Mouse (Mus musculus) C2C12 (cell line): Measurements from ENCODE around the gene Ttyh1. TPM values are rescaled to one million over a fixed set of nuclear protein-coding genes. Genes with fewer than 3 reads are reported as not detected.

Source experiments
- H3K27me3 ChIP-seq: one replicate; pipeline ENCODE4 v1.6.1; 2011; ENCODE audit not compliant: control insufficient read depth, insufficient read depth, insufficient read length
- H3K36me3 ChIP-seq: one replicate; pipeline ENCODE4 v1.6.1; 2011; ENCODE audit not compliant: control insufficient read depth, insufficient read depth
- H3K4me3 ChIP-seq: one replicate; pipeline ENCODE4 v1.5.1; 2011; ENCODE audit warnings: mild to moderate bottlenecking, control low read depth; ENCODE audit not compliant: poor library complexity, insufficient read depth, severe bottlenecking
- H3K79me2 ChIP-seq: one replicate; pipeline ENCODE4 v1.6.1; 2011; ENCODE audit not compliant: control insufficient read depth, insufficient read depth
- H3K79me3 ChIP-seq: one replicate; pipeline ENCODE4 v1.6.1; 2011; ENCODE audit warnings: low read depth, control low read depth
- H3ac ChIP-seq: one replicate; pipeline ENCODE3; 2011; ENCODE audit warnings: low read depth; ENCODE audit not compliant: control insufficient read depth, insufficient read length
- CEBPB ChIP-seq: IDR thresholded peaks from one replicate; pipeline ENCODE4 v1.6.1; 2011; ENCODE audit warnings: low read depth, mild to moderate bottlenecking, control low read depth, moderate library complexity
- CTCF ChIP-seq: IDR thresholded peaks from one replicate; pipeline ENCODE4 v1.5.1; 2011; ENCODE audit not compliant: control insufficient read depth, insufficient read depth, insufficient read length
- FOSL1 ChIP-seq: IDR thresholded peaks from one replicate; pipeline ENCODE4 v1.8.0; 2011; ENCODE audit warnings: mild to moderate bottlenecking, low read length; ENCODE audit not compliant: poor library complexity, insufficient read depth, severe bottlenecking
- MAX ChIP-seq: IDR thresholded peaks from one replicate; pipeline ENCODE4 v1.6.1; 2011; ENCODE audit warnings: mild to moderate bottlenecking, control low read depth
- MYOD1 ChIP-seq: IDR thresholded peaks from one replicate; pipeline ENCODE4 v1.6.1; 2011; ENCODE audit warnings: low read depth; ENCODE audit not compliant: control insufficient read depth, insufficient read length
- MYOG ChIP-seq: IDR thresholded peaks from one replicate; pipeline ENCODE4 v1.6.1; 2011; ENCODE audit not compliant: control insufficient read depth, insufficient read length; ENCODE audit errors: extremely low read depth
- USF1 ChIP-seq: IDR thresholded peaks from one replicate; pipeline ENCODE4 v1.6.1; 2011; ENCODE audit warnings: low read depth, mild to moderate bottlenecking, control low read depth, moderate library complexity
- polyA plus RNA-seq: library from polyadenylated mRNA; unstranded; fragments of >200 nt; fragmentation: generic; extraction: Trizol; gene quantifications from one replicate; pipeline ENCODE4 v1.2.1, GENCODE M21; 2012; ENCODE audit warnings: missing spikeins

Ttyh1 gene
- polyA plus RNA-seq, 1 experiment: 0.05 TPM

GRCm38 (mm10) chr7:4148341-4149208, 29.4 kb downstream of the Ttyh1 start:
- Histone ChIP-seq H3K79me2 (no peaks in the 10 kb centered on the region), H3ac (peak overlapping the region; percentile 70), H3K79me3 (no peaks in the 10 kb centered on the region), H3K36me3 (peaks cover 38% of the 10 kb centered on the region), H3K27me3 (no peaks in the 10 kb centered on the region), H3K4me3 (peak overlapping the region; percentile 40)
- TF ChIP-seq FOSL1 (no peak), USF1 (no peak), MYOG (no peak), MYOD1 (no peak), CEBPB (no peak), MAX (no peak), CTCF (no peak)

DNA sequence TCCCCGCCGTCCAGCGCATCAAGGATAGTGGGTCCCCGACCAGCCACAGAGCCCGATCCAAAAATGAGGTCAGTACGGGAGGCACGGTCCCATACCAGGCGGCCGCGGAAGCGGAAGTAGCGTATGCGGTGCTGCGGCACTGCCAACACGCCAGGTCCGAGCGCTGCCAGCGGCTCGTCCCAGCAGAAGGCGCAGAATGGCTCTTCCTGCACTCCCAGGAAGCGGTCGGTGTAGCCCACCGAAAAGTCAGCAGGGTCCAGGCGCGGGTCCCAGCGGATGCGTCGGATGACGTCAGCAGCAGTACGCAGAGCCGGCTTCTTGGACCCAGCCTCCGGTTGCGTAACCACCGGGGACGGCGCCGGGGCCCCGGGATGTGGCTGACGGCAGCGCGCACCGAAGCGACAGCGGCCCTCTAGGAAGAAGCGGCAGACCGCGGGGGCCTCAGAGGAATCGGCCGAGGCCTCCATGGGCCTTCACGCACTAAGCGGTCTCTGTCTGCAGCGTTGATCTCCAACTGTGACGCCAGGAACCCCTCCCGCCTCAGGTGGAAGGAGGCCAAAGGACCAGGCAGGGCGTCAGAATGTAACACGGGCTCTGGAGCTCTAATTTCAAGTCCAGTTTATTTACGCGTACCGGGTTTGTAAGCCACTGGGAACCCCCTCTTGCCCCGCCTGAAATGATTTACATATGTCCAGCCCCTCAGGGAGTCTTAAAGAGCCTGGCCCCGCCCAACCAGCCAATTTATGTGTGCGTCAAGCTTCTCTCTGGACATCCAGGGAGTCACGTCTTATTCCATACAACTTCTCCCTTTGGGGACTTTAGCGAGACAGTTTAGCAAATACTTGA, 30.2 kb downstream of the Ttyh1 start:
- H3K36me3 ChIP-seq: peaks cover 30% of the 10 kb centered on the region
- TF ChIP-seq MYOG (no peak), CEBPB (peak; percentile 86)

GRCm38 (mm10) chr7:4150059-4150541, 30.9 kb downstream of the Ttyh1 start, which contains the start of gene Leng9:
Gene Leng9, minus strand, starts transcription at chr7:4150374.
- peak within 1 kb of the TSS; percentile 70 for H3ac ChIP-seq
- no peaks in the 10 kb centered on the region for H3K79me3 ChIP-seq
- peaks cover 24% of the 10 kb centered on the region for H3K36me3 ChIP-seq
- H3K79me2 ChIP-seq: no peaks in the 10 kb centered on the region
- TF ChIP-seq FOSL1: no peak
- no peak for TF ChIP-seq USF1
- no peak for TF ChIP-seq MAX
- TF ChIP-seq MYOG: no peak
- TF ChIP-seq CEBPB: no peak
- TF ChIP-seq MYOD1: no peak
- H3K27me3 ChIP-seq: no peaks in the 10 kb centered on the region
- H3K4me3 ChIP-seq: peak within 1 kb of the TSS; percentile 40

More for the DNA sequence above, 30.2 kb downstream of the Ttyh1 start:
- peak overlapping the region; percentile 70 for H3ac ChIP-seq
- H3K79me3 ChIP-seq: no peaks in the 10 kb centered on the region
- H3K4me3 ChIP-seq: peak overlapping the region; percentile 40
- no peaks in the 10 kb centered on the region for H3K27me3 ChIP-seq
- no peaks in the 10 kb centered on the region for H3K79me2 ChIP-seq

DNA sequence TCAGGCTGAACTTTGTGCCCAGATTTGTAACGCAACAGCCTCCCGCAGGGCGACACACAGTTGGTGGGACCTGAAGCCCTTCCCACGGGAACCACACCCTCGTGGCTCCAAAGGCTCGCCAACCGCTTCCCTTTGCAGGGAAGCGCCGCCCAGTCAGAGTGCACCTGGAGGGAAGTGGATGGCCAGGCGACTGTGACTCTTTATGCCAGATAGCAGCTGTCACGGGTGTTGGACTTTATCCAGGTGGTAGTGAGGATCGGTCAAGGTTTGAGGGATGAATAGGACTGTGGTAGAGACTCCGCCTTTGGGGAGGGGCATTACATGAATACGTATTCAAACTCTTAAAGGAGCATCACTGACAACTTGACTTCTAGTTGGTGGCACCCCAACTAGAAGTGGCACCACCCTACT, 31.6 kb downstream of the Ttyh1 start:
- H3K36me3 ChIP-seq: peaks cover 16% of the 10 kb centered on the region
- TF ChIP-seq CTCF (no peak), FOSL1 (no peak), MYOD1 (no peak), USF1 (no peak), MAX (no peak), CEBPB (no peak)
- H3K79me3 ChIP-seq: no peaks in the 10 kb centered on the region
- no peak overlapping the region for H3ac ChIP-seq
- H3K4me3 ChIP-seq: no peak overlapping the region
- H3K27me3 ChIP-seq: no peaks in the 10 kb centered on the region
- H3K79me2 ChIP-seq: no peaks in the 10 kb centered on the region

GRCm38 (mm10) chr7:4151241-4151640, 32.0 kb downstream of the Ttyh1 start:
- Histone ChIP-seq H3K27me3 (no peaks in the 10 kb centered on the region), H3K36me3 (peaks cover 16% of the 10 kb centered on the region), H3K79me3 (no peaks in the 10 kb centered on the region), H3K79me2 (no peaks in the 10 kb centered on the region), H3K4me3 (no peak overlapping the region), H3ac (no peak overlapping the region)
- TF ChIP-seq FOSL1 (no peak), MYOG (no peak), MAX (no peak)
